Mouse (Mus musculus): ENCODE measurements around the gene Trmo. TPM values are rescaled to one million over a fixed set of nuclear protein-coding genes. Genes with fewer than 3 reads are reported as not detected.

The Trmo gene
- total RNA-seq (2021) = 1 to 10 TPM; 3.6 to 4.9 TPM

- intact Hi-C loops (cut with DNase I) = loop anchor here (1.0 to 10.0 kb wide), 3 partner anchors 62 to 266 kb away; partner anchors contain the start of gene Tbc1d2
Measured at GRCm38 (mm10) chr4:46389013-46389611, at the start of gene Trmo. Trmo (minus strand) TSS chr4:46389437.

GRCm38 (mm10) chr4:46432339-46433036 lies 43.3 kb upstream of the Trmo start:
- DNase-seq (ENCODE audit: low spot score in 2 of 2) = no peak
- intact Hi-C loops (cut with DNase I) = no loop called here

More at GRCm38 (mm10) chr4:46389013-46389611, at the start of gene Trmo:
- peak; percentile 97 for DNase-seq (ENCODE audit: low spot score in 2 of 2)

GRCm38 (mm10) chr4:46428903-46429499 lies 39.8 kb upstream of the Trmo start:
- intact Hi-C loops (cut with DNase I) = no loop called here
- DNase-seq (ENCODE audit: low spot score in 2 of 2) = no peak

- intact Hi-C loops (cut with DNase I) = no loop called here
- no peak for DNase-seq (ENCODE audit: low spot score in 2 of 2)
Measured at GRCm38 (mm10) chr4:46422625-46423024, 33.4 kb upstream of the Trmo start.

- no peak for DNase-seq (ENCODE audit: low spot score in 2 of 2)
- intact Hi-C loops (cut with DNase I) = no loop called here
Measured at GRCm38 (mm10) chr4:46418851-46419250, 29.6 kb upstream of the Trmo start.

GRCm38 (mm10) chr4:46417491-46417890 lies 28.3 kb upstream of the Trmo start:
- intact Hi-C loops (cut with DNase I) = no loop called here
- DNase-seq (ENCODE audit: low spot score in 2 of 2) = no peak

- intact Hi-C loops (cut with DNase I) = no loop called here
Measured at GRCm38 (mm10) chr4:46413406-46413805, 24.2 kb upstream of the Trmo start, which contains the start of gene Hemgn. Hemgn (minus strand) TSS chr4:46413506.

GRCm38 (mm10) chr4:46412113-46412512 lies 22.9 kb upstream of the Trmo start:
- intact Hi-C loops (cut with DNase I) = no loop called here

More at GRCm38 (mm10) chr4:46413406-46413805, 24.2 kb upstream of the Trmo start, which contains the start of gene Hemgn:
- no peak for DNase-seq (ENCODE audit: low spot score in 2 of 2)

GRCm38 (mm10) chr4:46411489-46411888 lies 22.3 kb upstream of the Trmo start:
- DNase-seq (ENCODE audit: low spot score in 2 of 2) = no peak
- intact Hi-C loops (cut with DNase I) = no loop called here

More at GRCm38 (mm10) chr4:46412113-46412512, 22.9 kb upstream of the Trmo start:
- no peak for DNase-seq (ENCODE audit: low spot score in 2 of 2)

- DNase-seq (ENCODE audit: low spot score in 2 of 2) = no peak
- intact Hi-C loops (cut with DNase I) = no loop called here
Measured at GRCm38 (mm10) chr4:46410677-46411076, 21.4 kb upstream of the Trmo start.

- intact Hi-C loops (cut with DNase I) = no loop called here
- DNase-seq (ENCODE audit: low spot score in 2 of 2) = no peak
Measured at GRCm38 (mm10) chr4:46406966-46407703, 17.9 kb upstream of the Trmo start.

GRCm38 (mm10) chr4:46404042-46404795 lies 15.0 kb upstream of the Trmo start:
- intact Hi-C loops (cut with DNase I) = no loop called here
- no peak for DNase-seq (ENCODE audit: low spot score in 2 of 2)

- intact Hi-C loops (cut with DNase I) = no loop called here
Measured at GRCm38 (mm10) chr4:46398839-46399238, 9.6 kb upstream of the Trmo start.

GRCm38 (mm10) chr4:46395736-46396135 lies 6.5 kb upstream of the Trmo start:
- intact Hi-C loops (cut with DNase I) = no loop called here
- no peak for DNase-seq (ENCODE audit: low spot score in 2 of 2)

More at GRCm38 (mm10) chr4:46398839-46399238, 9.6 kb upstream of the Trmo start:
- DNase-seq (ENCODE audit: low spot score in 2 of 2) = no peak

GRCm38 (mm10) chr4:46394388-46394787 lies 5.2 kb upstream of the Trmo start:
- intact Hi-C loops (cut with DNase I) = no loop called here
- no peak for DNase-seq (ENCODE audit: low spot score in 2 of 2)

GRCm38 (mm10) chr4:46390390-46390970 lies 1.2 kb upstream of the Trmo start:
- peak; percentile 27 to 60 for DNase-seq (ENCODE audit: low spot score in 2 of 2)
- intact Hi-C loops (cut with DNase I) = no loop called here

GRCm38 (mm10) chr4:46389612-46390341 lies 540 bp upstream of the Trmo start:
- no peak for DNase-seq (ENCODE audit: low spot score in 2 of 2)

GRCm38 (mm10) chr4:46388556-46388955 lies 681 bp downstream of the Trmo start:
- intact Hi-C loops (cut with DNase I) = loop anchor here (10.0 kb wide), 1 partner anchor 266 kb away; the partner anchor contains the start of gene Tbc1d2

More at GRCm38 (mm10) chr4:46389612-46390341, 540 bp upstream of the Trmo start:
- intact Hi-C loops (cut with DNase I) = loop anchor here (1.0 to 10.0 kb wide), 3 partner anchors 62 to 265 kb away; partner anchors contain the start of gene Tbc1d2

More at GRCm38 (mm10) chr4:46388556-46388955, 681 bp downstream of the Trmo start:
- no peak for DNase-seq (ENCODE audit: low spot score in 2 of 2)
